Mouse (Mus musculus): ENCODE measurements around the gene Ccdc187. TPM values are rescaled to one million over a fixed set of nuclear protein-coding genes. Genes with fewer than 3 reads are reported as not detected.
A peak's percentile ranks its signal among the peaks of the same experiment; 100 is the strongest.

Gene Ccdc187
- polyA plus RNA-seq, 1 experiment from 2014 or later, result not detected

DNA sequence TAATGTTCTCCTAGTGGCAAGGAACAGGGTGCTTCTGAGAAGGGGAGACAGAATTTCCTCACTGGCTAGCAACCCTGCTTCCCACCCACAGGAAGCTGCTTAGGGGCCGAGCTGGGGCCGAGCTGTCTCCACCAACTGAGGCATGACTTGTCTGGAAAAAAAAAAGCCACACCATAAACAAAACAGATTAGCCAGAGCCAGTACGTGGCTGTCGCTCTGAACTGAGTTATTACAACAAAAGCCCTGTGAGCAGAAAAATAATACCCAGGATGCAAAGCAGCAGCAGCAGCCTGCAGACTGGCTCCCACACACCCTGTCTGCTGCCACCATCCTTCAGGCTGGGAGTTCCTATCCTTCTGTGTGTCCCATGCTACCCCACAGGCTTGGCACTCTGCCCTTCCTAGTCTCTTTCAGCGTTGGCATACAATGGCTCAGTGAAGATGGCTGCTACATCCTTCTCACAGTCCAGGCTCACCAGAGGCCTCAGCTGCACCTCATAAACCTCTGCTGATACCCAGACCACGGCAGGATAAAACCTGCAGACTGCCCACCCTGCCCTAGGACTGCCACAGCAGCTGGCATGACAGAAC lies 2.3 kb upstream of the Ccdc187 start:
- Histone ChIP-seq H3K9me3 (no peaks in the 10 kb centered on the region), H3K36me3 (no peaks in the 10 kb centered on the region), H3K27me3 (ENCODE audit: insufficient read depth, poor library complexity, severe bottlenecking) (peaks cover 37% of the 10 kb centered on the region), H3K4me1 (peaks cover 44% of the 10 kb centered on the region), H3K4me3 (no peak overlapping the region), H3K27ac (peak overlapping the region; percentile 54)
- no peak for DNase-seq (ENCODE audit: low spot score)
- 50% methylated on average over 6 of the region's 6 CpGs for WGBS

DNA sequence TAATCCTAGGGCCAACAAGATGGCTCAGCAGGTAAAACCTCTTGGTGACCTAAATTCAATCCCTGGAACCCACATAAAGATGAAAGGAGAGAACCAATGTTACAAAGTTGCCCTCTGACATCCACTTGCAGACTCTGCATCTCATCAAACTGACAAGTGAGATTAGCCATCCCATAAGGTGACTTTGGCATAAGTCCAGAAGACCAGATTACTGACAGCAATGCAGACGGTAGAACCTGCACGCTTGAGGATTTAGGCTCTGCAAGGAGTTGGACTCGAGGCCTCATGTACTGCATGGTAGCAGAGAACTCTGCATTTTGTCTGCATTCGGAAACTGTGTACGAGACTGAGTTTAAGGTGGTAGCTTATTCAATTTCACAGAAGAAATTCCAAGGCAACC lies 4.2 kb downstream of the Ccdc187 start:
- H3K4me1 ChIP-seq, result peaks cover 24% of the 10 kb centered on the region
- WGBS, result 50% methylated on average over 5 of the region's 5 CpGs
- DNase-seq (ENCODE audit: low spot score), result no peak
- H3K27ac ChIP-seq, result no peak overlapping the region
- H3K36me3 ChIP-seq, result no peaks in the 10 kb centered on the region
- H3K9me3 ChIP-seq, result no peaks in the 10 kb centered on the region
- H3K27me3 ChIP-seq (ENCODE audit: insufficient read depth, poor library complexity, severe bottlenecking), result peaks cover 18% of the 10 kb centered on the region; the same call in 1 of the 2 replicates
- H3K4me3 ChIP-seq, result no peak overlapping the region

- Histone ChIP-seq H3K4me3 (no peak overlapping the region), H3K27me3 (ENCODE audit: insufficient read depth, poor library complexity, severe bottlenecking) (0 out of 2 replicates have a peak, but pooled peaks cover under 1% of the 10 kb centered on the region), H3K36me3 (no peaks in the 10 kb centered on the region), H3K27ac (no peak overlapping the region), H3K9me3 (no peaks in the 10 kb centered on the region), H3K4me1 (peaks cover 24% of the 10 kb centered on the region)
- WGBS, result 79% methylated on average over 7 of the region's 7 CpGs
- no peak for DNase-seq (ENCODE audit: low spot score)
These were observed 8.0 kb downstream of the Ccdc187 start for GRCm38 (mm10) chr2:26286391-26286790.

DNA sequence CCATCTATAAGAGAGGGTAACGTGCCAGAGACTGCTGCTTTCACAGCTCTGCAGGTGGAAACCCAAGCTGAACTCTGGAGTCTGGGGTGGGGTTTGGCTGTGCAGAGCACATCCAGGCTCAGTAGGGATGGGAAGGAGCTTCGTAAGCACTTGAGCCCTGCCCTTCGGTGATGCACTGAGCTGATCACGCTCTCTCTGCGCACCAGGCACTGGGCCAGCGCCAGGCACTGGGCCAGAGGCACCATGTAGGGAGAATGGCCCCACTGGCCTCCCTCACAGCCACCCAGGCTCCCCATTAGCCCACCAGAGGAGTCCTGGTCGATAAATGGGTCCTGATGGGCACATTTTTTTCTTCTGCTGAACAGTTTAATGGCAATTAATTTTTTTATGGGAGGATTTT lies 8.6 kb downstream of the Ccdc187 start:
- Histone ChIP-seq H3K27ac (no peak overlapping the region), H3K36me3 (no peaks in the 10 kb centered on the region), H3K27me3 (ENCODE audit: insufficient read depth, poor library complexity, severe bottlenecking) (peaks cover 6% of the 10 kb centered on the region), H3K4me3 (no peak overlapping the region), H3K9me3 (no peaks in the 10 kb centered on the region), H3K4me1 (peaks cover 22% of the 10 kb centered on the region)
- 70% methylated on average over 7 of the region's 7 CpGs for WGBS
- DNase-seq (ENCODE audit: low spot score), result no peak

DNA sequence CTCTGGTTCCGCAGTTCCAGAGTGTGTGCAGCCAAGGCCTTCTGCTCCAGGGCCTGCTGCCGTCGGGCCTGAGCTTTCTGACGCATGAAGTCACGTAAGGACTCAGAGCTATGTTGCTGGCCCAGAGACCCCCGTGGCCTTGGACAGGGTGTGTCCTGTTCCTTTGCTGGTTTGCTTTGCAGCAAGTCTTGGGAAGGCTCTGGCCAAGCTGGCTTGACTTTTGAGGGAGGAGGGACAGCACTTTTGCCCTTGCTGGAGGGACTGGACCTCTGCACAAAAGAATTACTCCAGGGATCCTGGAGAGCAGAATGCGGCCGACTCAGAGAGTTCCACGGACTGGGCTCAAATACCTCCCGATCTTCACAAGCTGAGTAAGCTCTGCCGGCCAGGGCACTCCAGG lies 13.8 kb downstream of the Ccdc187 start:
- DNase-seq (ENCODE audit: low spot score), result no peak
- 78% methylated on average over 11 of the region's 11 CpGs for WGBS
- Histone ChIP-seq H3K9me3 (no peaks in the 10 kb centered on the region), H3K4me3 (no peak overlapping the region), H3K36me3 (no peaks in the 10 kb centered on the region), H3K27ac (no peak overlapping the region), H3K27me3 (ENCODE audit: insufficient read depth, poor library complexity, severe bottlenecking) (peaks cover 32% of the 10 kb centered on the region), H3K4me1 (0 out of 2 replicates have a peak, but pooled peaks cover 2% of the 10 kb centered on the region)

DNA sequence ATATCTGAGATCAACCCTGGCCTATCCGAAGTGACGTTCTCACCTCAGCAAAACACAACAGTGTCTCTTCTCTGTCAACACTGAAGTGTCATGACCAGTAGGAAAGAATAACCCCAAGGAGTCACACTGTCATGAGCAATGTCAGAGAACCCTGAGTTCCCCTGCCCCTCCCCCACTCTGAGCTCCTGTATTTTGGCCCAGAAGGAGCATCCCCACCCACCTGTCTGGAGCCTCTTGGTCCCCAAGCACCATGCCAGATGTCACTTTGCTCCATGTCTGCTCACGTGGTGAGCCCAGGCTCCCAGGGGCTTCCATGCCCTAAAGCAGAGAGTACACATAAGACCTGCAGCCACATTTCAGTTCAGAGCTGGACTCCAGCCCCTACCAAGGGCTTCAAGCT lies 14.6 kb downstream of the Ccdc187 start:
- Histone ChIP-seq H3K4me1 (0 out of 2 replicates have a peak, but pooled peaks cover 4% of the 10 kb centered on the region), H3K4me3 (no peak overlapping the region), H3K9me3 (no peaks in the 10 kb centered on the region), H3K27me3 (ENCODE audit: insufficient read depth, poor library complexity, severe bottlenecking) (peaks cover 37% of the 10 kb centered on the region), H3K27ac (no peak overlapping the region), H3K36me3 (no peaks in the 10 kb centered on the region)
- 69% methylated on average over 3 of the region's 3 CpGs for WGBS
- no peak for DNase-seq (ENCODE audit: low spot score)

DNA sequence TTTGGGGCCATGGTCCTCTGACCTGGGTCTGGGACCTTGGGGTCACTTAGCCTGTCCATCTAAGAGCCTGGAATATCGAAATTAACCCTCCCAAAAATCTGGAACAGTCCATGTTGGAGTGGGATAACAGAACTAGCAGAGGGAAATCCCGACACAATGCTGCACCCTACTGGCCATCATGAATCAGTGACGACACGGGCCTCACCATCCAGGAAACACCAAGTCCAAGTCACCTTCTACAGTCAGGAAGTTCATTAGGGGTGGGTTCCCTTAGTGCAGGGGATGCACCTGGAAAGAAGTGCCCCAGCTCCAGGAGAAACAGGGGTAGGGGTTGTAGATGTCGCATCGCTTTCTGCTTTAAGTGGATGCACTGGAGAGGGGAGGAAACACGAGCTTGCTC lies 20.7 kb downstream of the Ccdc187 start:
- Histone ChIP-seq H3K36me3 (no peaks in the 10 kb centered on the region), H3K4me3 (no peak overlapping the region), H3K4me1 (0 out of 2 replicates have a peak, but pooled peaks cover 21% of the 10 kb centered on the region), H3K9me3 (no peaks in the 10 kb centered on the region), H3K27ac (no peak overlapping the region), H3K27me3 (ENCODE audit: insufficient read depth, poor library complexity, severe bottlenecking) (peaks cover 22% of the 10 kb centered on the region)
- peak; percentile 84 for DNase-seq (ENCODE audit: low spot score)
- WGBS, result 19% methylated on average over 7 of the region's 7 CpGs

GRCm38 (mm10) chr2:26268216-26268615 lies 26.1 kb downstream of the Ccdc187 start:
- no peak for DNase-seq (ENCODE audit: low spot score)
- Histone ChIP-seq H3K27me3 (ENCODE audit: insufficient read depth, poor library complexity, severe bottlenecking) (peaks cover 10% of the 10 kb centered on the region), H3K4me3 (no peak overlapping the region), H3K9me3 (no peaks in the 10 kb centered on the region), H3K4me1 (0 out of 2 replicates have a peak, but pooled peaks cover 9% of the 10 kb centered on the region), H3K27ac (no peak overlapping the region), H3K36me3 (no peaks in the 10 kb centered on the region)
- WGBS, result 61% methylated on average over 3 of the region's 3 CpGs

- no peak overlapping the region for H3K27ac ChIP-seq
- WGBS, result 75% methylated on average over 10 of the region's 10 CpGs
- H3K4me1 ChIP-seq, result 0 out of 2 replicates have a peak, but pooled peaks cover 9% of the 10 kb centered on the region
- DNase-seq (ENCODE audit: low spot score), result no peak
- H3K4me3 ChIP-seq, result no peak overlapping the region
- peaks cover 10% of the 10 kb centered on the region for H3K27me3 ChIP-seq (ENCODE audit: insufficient read depth, poor library complexity, severe bottlenecking)
- H3K9me3 ChIP-seq, result no peaks in the 10 kb centered on the region
- no peaks in the 10 kb centered on the region for H3K36me3 ChIP-seq
These were observed 28.2 kb downstream of the Ccdc187 start for GRCm38 (mm10) chr2:26266066-26266742.

DNA sequence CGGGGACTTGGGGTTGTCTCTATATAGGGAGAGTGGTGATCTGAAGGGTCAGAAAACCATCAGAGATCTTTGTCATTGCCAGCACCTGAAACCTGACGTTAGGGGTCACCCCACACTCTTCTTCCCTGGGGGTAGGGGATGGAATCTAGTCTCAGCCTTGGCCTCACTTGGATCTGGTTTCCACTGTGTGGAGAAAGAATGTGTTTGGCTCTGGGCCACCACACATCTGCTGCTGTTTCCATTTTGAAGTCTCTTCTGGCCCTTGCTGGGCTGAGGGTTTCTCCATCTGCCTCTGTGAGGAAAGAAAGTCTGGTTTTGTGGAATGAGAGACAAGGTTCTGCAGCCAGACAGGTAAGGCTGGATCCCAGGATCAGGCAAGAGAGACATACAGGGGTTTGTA lies 29.3 kb downstream of the Ccdc187 start:
- H3K4me1 ChIP-seq, result 0 out of 2 replicates have a peak, but pooled peaks cover 9% of the 10 kb centered on the region
- H3K36me3 ChIP-seq, result no peaks in the 10 kb centered on the region
- H3K9me3 ChIP-seq, result no peaks in the 10 kb centered on the region
- 68% methylated on average over 2 of the region's 2 CpGs for WGBS
- H3K27me3 ChIP-seq (ENCODE audit: insufficient read depth, poor library complexity, severe bottlenecking), result peaks cover 10% of the 10 kb centered on the region
- H3K4me3 ChIP-seq, result no peak overlapping the region
- H3K27ac ChIP-seq, result no peak overlapping the region
- DNase-seq (ENCODE audit: low spot score), result no peak

DNA sequence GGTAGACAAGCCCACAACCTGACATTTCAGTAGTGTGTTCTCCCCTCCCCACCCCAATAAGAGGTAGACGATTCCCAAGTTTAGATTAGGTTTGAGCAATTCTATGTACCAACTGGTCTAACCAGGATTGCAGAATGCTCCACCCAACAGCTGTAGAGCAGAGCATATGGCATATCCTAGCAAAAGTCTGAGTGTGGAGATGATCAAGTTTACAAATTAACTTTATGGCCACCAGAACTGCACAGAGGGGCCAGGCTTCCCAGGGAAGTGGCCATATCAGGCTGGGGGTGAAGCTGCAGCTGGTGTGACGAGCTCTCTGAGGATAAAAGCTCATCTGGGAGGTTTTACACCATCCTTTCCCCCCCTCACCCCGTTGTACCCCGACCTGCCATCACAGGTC lies 29.7 kb downstream of the Ccdc187 start:
- Histone ChIP-seq H3K36me3 (no peaks in the 10 kb centered on the region), H3K9me3 (no peaks in the 10 kb centered on the region), H3K4me3 (no peak overlapping the region), H3K27ac (no peak overlapping the region), H3K27me3 (ENCODE audit: insufficient read depth, poor library complexity, severe bottlenecking) (peaks cover 10% of the 10 kb centered on the region), H3K4me1 (0 out of 2 replicates have a peak, but pooled peaks cover 4% of the 10 kb centered on the region)
- DNase-seq (ENCODE audit: low spot score), result no peak
- 63% methylated on average over 4 of the region's 4 CpGs for WGBS

- 77% methylated on average over 16 of the region's 16 CpGs for WGBS
- no peak overlapping the region for H3K27ac ChIP-seq
- H3K4me3 ChIP-seq, result no peak overlapping the region
- DNase-seq (ENCODE audit: low spot score), result no peak
- H3K27me3 ChIP-seq (ENCODE audit: insufficient read depth, poor library complexity, severe bottlenecking), result peaks cover 46% of the 10 kb centered on the region
- no peaks in the 10 kb centered on the region for H3K9me3 ChIP-seq
- no peaks in the 10 kb centered on the region for H3K36me3 ChIP-seq
- H3K4me1 ChIP-seq, result no peaks in the 10 kb centered on the region
These were observed 36.9 kb downstream of the Ccdc187 start for GRCm38 (mm10) chr2:26257315-26258096.

GRCm38 (mm10) chr2:26254816-26255215 lies 39.5 kb downstream of the Ccdc187 start:
- Histone ChIP-seq H3K36me3 (no peaks in the 10 kb centered on the region), H3K27me3 (ENCODE audit: insufficient read depth, poor library complexity, severe bottlenecking) (peaks cover 64% of the 10 kb centered on the region), H3K4me3 (no peak overlapping the region), H3K4me1 (no peaks in the 10 kb centered on the region), H3K9me3 (no peaks in the 10 kb centered on the region), H3K27ac (no peak overlapping the region)
- WGBS, result 65% methylated on average over 4 of the region's 4 CpGs
- no peak for DNase-seq (ENCODE audit: low spot score)
